Mouse (Mus musculus): Measurements from ENCODE around the gene Cd2bp2. TPM values are rescaled to one million over a fixed set of nuclear protein-coding genes. Genes with fewer than 3 reads are reported as not detected.

The Cd2bp2 gene
- total RNA-seq, 2 experiments from 2014 or later, result 38.0 to 43.7 TPM

- intact Hi-C loops (cut with DNase I), result no loop called here
- DNase-seq, result no peak
These were observed 22.8 kb upstream of the Cd2bp2 start for GRCm38 (mm10) chr7:127218670-127219069.

- DNase-seq, result no peak
- intact Hi-C loops (cut with DNase I), result no loop called here
These were observed 22.2 kb upstream of the Cd2bp2 start for GRCm38 (mm10) chr7:127217901-127218642.

- intact Hi-C loops (cut with DNase I), result no loop called here
These were observed 21.6 kb upstream of the Cd2bp2 start for GRCm38 (mm10) chr7:127217475-127217874.

GRCm38 (mm10) chr7:127216307-127216706 lies 20.5 kb upstream of the Cd2bp2 start:
- intact Hi-C loops (cut with DNase I), result no loop called here
- DNase-seq, result no peak

More at GRCm38 (mm10) chr7:127217475-127217874, 21.6 kb upstream of the Cd2bp2 start:
- DNase-seq, result no peak

- intact Hi-C loops (cut with DNase I), result loop anchor here (2.0 kb wide), 1 partner anchor 14 kb away; no protein-coding TSS in a partner anchor
- peak; percentile 57 to 74 for DNase-seq
These were observed 19.4 kb upstream of the Cd2bp2 start for GRCm38 (mm10) chr7:127214981-127215871.

GRCm38 (mm10) chr7:127214521-127214920 lies 18.7 kb upstream of the Cd2bp2 start:
- intact Hi-C loops (cut with DNase I), result loop anchor here (2.0 kb wide), 1 partner anchor 14 kb away; no protein-coding TSS in a partner anchor
- DNase-seq, result peak in 1 of 2 experiments; percentile 35

- no peak for DNase-seq
- intact Hi-C loops (cut with DNase I), result loop anchor here (2.0 kb wide), 1 partner anchor 15 kb away; no protein-coding TSS in a partner anchor
These were observed 18.1 kb upstream of the Cd2bp2 start for GRCm38 (mm10) chr7:127213930-127214329.

- DNase-seq, result peak in 1 of 2 experiments; percentile 66
- intact Hi-C loops (cut with DNase I), result no loop called here
These were observed 17.6 kb upstream of the Cd2bp2 start for GRCm38 (mm10) chr7:127213485-127213884.

GRCm38 (mm10) chr7:127212432-127213250 lies 16.8 kb upstream of the Cd2bp2 start:
- intact Hi-C loops (cut with DNase I), result no loop called here
- DNase-seq, result no peak

- intact Hi-C loops (cut with DNase I), result no loop called here
- no peak for DNase-seq
These were observed 15.3 kb upstream of the Cd2bp2 start for GRCm38 (mm10) chr7:127211014-127211745.

GRCm38 (mm10) chr7:127210266-127210665 lies 14.4 kb upstream of the Cd2bp2 start:
- no peak for DNase-seq

GRCm38 (mm10) chr7:127209851-127210250 lies 14.0 kb upstream of the Cd2bp2 start:
- intact Hi-C loops (cut with DNase I), result no loop called here

More at GRCm38 (mm10) chr7:127210266-127210665, 14.4 kb upstream of the Cd2bp2 start:
- intact Hi-C loops (cut with DNase I), result no loop called here

GRCm38 (mm10) chr7:127208553-127209438 lies 12.9 kb upstream of the Cd2bp2 start, which contains the start of gene Mylpf:
Gene Mylpf, plus strand, starts transcription at chr7:127208890.
- DNase-seq, result peak; percentile 96 to 98
- intact Hi-C loops (cut with DNase I), result loop anchor here (1.0 kb wide), 1 partner anchor 12 kb away; the partner anchor contains the start of gene Cd2bp2

More at GRCm38 (mm10) chr7:127209851-127210250, 14.0 kb upstream of the Cd2bp2 start:
- no peak for DNase-seq

- intact Hi-C loops (cut with DNase I), result loop anchor here (1.0 kb wide), 1 partner anchor 12 kb away; the partner anchor contains the start of gene Cd2bp2
- DNase-seq, result no peak
These were observed 12.4 kb upstream of the Cd2bp2 start, which contains the start of gene Tbc1d10b for GRCm38 (mm10) chr7:127208295-127208552. Gene Tbc1d10b, minus strand, starts transcription at chr7:127208468.

GRCm38 (mm10) chr7:127207374-127208294 lies 11.8 kb upstream of the Cd2bp2 start:
- intact Hi-C loops (cut with DNase I), result loop anchor here (1.0 kb wide), 1 partner anchor 11 kb away; the partner anchor contains the start of gene Cd2bp2
- peak; percentile 27 to 34 for DNase-seq

GRCm38 (mm10) chr7:127206606-127207005 lies 10.8 kb upstream of the Cd2bp2 start:
- no peak for DNase-seq
- intact Hi-C loops (cut with DNase I), result no loop called here

- no peak for DNase-seq
- intact Hi-C loops (cut with DNase I), result loop anchor here (1.0 kb wide), 2 partner anchors 8 to 12 kb away; partner anchors contain the start of genes Mylpf and Tbc1d10b
These were observed 634 bp upstream of the Cd2bp2 start for GRCm38 (mm10) chr7:127196484-127196883.

Measured in heart, postnatal 14 days (tissue).